Mouse (Mus musculus) central nervous system, embryonic 11.5 days (tissue): ENCODE results near the gene Gm5108. TPM values are rescaled to one million over a fixed set of nuclear protein-coding genes. Genes with fewer than 3 reads are reported as not detected.

Experiments used
- polyA plus RNA-seq: library from polyadenylated mRNA; depleted of rRNA; stranded (reverse); fragments of >200 nt; gene quantifications from 2 replicates; pipeline ENCODE4 v1.2.3, GENCODE M21; 2012; rRNA removed

Gm5108 gene
- polyA plus RNA-seq: not detected in 2 replicates

DNA sequence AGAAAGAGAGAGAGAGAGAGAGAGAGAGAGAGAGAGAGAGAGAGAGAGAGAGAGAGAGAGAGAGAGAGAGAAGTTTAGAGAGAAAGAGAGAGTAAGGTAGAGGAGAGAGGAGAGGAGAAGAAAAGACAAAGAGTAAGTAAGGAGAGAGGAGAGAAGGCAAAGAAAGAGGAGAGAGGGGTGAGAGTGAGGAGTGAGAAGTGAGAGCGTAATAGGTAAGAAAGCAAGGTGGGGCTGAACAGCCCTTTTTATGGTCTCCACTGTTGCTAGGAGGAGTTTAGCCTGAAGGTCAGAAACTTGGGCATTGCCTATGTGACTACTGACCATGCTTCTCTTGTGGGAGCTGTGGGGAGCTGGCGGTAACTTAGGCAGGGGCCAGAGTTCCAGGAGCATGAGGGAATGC is at the start of gene Gm5108:
Gene Gm5108, plus strand, starts transcription at position 301 of the 400 bp plus-strand sequence.

DNA sequence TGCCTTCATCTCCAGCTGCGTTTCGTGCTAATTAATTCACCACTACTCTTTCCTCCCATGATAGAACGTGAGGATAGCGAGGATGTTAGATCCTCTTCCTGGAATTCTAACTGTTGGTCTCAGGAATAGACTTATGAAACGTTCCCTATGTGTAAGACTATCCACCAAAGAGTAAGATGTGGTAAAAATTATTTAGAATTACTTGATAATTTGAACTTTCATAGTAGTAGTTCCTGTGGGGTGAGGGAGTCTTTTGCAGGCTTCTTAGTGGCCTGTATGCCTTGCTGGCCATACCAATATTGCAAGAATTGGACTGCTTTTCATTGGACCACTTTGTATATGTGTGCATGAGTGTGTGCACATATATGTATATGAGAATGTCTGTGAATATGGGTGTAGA is 4.9 kb downstream of the Gm5108 start, which contains the start of gene Gm21905:
Gene Gm21905, minus strand, starts transcription at position 101 of the 400 bp plus-strand sequence.

Other genes starting within 250 kb of the Gm5108 start
- gene Atp8a1, start 94.2 kb upstream of the Gm5108 start, polyA plus RNA-seq: 16.9 and 20.1 TPM in 2 replicates
- gene Gm21905, start 4.8 kb downstream of the Gm5108 start, polyA plus RNA-seq: not detected in 2 replicates
- 0.12 TPM in 2 replicates for gene Grxcr1, start 90.2 kb downstream of the Gm5108 start, polyA plus RNA-seq